Mouse (Mus musculus) neural tube, embryonic 10.5 days (tissue): ENCODE results near the gene Gng12.
"Not testable (repeated sequence)": the region's sequence is repeated elsewhere in the genome, so short reads cannot be mapped to it uniquely, and the experiment has no call there.

ENCODE experiments used
- DNase-seq: peaks from one replicate; pipeline ENCODE4 v3.0.0-alpha.2; 2017; ENCODE audit warnings: low spot score; ENCODE audit errors: extremely low spot score

Gng12 gene

DNA sequence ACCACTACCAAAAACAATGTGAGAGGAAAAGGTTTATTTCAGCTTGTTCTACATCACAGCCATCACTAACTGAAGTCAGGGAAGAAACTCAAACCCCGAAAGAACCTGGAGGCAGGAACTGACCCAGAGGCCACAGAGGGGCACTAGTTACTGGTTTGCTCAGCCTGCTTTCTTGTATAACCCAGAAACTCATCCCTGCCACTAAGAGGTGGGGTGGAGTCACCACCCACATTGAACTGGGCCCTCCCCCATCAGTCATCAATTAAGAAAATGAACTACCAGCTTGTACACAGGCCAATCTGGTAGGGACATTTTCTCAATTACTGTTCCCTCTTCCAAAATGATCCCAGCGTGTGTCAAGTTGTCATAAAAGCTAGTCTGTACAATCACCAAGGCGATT, 130.5 kb downstream of the Gng12 start:
- DNase-seq: no peak

DNA sequence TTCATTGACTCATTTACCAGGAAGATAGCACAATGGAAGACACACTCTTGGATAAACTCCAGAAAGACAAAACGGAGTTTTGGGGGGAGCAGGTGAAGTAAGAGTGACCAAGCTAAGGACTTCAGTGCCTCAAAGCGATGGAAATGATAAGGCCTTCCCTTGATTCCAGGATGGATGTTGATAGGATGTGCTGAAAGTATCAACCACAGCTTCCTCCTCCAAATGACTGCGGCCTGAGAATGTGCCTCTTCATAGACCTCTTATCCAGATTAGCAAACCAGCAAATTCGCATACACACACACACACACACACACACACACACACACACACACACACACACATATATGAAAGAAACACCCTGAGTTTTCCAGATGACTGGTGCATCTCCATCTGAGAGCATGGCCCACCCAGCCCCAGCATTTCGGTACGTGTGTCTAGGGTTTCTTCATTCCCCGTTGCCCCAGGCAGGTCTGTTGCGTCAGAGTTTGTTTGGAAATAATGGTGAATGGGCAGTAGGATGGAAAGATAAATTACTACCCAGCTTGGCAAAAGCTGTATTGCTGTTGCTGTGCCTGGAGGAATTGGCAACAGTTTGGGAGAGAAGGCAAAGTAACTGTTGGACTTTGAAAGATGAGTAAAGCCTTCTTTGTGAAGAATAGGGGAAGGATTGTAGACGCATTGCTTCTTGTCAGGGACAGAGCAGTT, 131.4 kb downstream of the Gng12 start:
- DNase-seq: no peak

DNA sequence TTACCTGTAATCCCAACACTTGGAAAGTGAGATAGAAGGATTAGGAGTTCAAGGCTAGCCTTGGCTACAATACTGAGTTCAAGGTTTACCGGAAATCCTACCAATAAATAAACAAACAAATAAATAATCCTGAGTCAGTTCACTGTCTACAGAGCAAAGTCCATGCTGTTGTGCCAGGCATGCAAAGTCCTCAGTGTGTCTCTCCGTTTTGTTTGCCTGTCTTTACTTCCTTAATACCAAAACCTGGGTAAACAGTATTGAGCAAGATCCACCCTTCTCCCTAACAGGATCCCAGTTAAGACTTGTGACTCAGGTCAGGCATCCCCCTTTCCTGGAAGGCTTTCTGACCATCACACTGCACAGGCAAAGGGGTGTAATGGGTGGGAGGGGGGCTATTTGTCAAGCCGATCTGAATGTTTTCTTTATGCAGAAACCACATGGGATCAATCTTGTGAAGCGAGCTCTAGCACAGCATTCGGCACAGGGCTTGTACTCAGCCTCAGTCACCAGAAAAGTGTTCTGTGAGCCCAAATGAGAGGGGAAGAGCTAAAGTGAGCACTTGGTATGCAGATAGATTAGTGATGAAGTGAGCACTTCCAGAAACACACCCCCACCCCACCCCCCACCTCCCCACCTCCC, 133.2 kb downstream of the Gng12 start:
- no peak for DNase-seq

DNA sequence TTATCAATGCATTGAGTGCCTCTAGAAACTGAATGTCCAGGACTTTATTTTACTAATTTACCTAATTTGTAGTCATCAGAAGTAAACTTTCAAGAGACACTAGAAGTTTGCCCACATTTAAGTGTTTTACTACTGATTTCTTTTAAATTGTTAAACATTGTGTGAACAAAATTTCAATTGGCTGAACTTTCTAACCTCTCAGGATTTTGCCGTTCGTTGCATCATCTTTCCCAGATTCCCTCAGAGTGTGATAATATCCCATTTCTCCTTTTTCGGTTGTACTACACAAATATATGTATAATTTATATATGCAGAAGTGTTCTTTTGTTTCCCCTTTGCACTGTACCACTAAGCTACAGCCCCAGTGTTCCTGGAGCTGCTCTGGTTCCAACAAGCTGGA, 133.8 kb downstream of the Gng12 start:
- no peak for DNase-seq

DNA sequence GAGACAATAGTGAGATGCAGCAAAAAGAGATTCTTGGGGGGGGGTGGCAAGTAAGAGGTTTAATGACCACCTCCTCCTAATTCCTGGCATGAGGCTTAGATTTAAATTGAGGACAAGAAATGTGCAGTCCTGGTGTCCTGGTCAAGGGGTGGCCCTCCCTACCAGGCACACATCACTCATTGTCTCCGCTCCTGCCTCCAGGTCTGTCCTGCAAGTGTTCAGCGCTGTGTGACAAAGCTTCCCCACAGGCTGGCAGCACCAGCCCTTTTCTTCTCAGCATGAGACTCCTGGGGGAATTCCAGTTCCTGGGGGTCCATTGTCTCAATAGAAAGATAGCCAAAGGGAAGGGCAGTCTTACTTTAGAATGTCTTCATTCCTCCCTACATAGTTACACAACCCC, 134.2 kb downstream of the Gng12 start:
- no peak for DNase-seq

DNA sequence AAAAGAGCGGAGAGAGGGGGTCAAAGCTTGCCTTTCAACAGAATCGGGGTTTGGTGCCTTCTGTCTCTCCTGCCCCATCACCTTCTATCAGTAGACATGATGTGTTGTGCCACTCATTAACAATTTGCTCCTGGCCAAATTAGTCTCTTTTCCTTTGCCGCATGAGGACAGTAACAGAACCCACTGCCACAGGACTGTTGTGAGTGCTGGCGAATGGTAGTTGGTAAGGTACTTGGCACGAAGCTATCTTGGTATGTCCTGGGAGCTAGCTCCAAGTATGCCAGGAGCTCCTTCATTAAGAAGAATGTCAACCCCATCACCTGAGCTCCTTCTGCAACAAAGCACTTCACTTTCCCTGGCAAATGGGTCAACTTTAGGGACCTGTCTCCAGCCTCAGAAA, 134.6 kb downstream of the Gng12 start:
- DNase-seq: no peak

DNA sequence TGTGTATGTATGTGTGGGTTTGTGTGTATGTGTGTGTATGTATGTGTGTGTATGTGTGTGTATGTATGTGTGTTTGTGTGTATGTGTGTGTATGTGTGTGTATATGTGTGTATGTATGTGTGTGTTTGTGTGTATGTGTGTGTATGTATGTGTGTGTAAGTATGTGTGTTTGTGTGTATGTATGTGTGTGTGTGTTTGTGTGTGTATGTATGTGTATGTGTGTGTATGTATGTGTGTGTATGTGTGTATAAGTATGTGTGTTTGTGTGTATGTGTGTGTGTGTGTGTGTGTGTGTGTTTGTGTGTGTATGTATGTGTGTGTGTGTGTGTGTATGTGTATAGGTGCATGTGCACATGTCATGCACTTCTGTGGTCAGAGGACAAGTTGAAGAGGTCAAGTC, 136.4 kb downstream of the Gng12 start:
- not testable (repeated sequence) for DNase-seq

DNA sequence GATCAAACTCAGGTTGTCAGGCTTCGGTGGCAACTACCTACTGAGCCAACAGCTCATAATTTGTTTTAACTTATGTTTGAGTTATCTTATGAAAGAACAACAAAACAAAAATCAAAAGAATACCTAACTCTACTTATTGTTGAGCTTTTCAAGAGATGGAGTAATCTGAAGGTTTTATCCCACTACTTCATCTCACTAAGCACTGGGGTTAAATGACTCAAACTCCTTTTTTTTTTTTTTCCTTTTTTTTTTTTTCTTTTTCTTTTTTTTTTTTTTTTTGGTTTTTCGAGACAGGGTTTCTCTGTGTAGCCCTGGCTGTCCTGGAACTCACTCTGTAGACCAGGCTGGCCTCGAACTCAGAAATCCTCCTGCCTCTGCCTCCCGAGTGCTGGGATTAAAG, 136.8 kb downstream of the Gng12 start:
- DNase-seq: not testable (repeated sequence)

DNA sequence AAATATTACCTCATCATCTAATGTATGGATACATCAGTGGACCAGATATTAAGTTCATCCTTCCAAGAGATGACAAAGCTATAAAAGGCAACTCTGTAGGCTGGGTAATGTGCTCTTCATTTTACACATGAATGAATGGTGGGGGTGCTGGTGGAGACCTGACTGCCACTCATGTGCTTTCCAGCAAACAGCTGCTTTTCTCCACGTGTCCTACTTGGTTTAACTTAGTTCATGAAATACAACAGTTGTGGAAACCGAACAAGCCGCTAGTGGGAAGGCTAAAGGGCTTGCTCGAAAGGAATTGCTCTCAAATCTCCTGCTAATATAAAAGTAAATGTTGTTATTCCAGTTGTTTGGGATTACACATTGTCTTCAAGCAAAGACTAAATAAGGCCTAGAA, 137.4 kb downstream of the Gng12 start:
- no peak for DNase-seq

DNA sequence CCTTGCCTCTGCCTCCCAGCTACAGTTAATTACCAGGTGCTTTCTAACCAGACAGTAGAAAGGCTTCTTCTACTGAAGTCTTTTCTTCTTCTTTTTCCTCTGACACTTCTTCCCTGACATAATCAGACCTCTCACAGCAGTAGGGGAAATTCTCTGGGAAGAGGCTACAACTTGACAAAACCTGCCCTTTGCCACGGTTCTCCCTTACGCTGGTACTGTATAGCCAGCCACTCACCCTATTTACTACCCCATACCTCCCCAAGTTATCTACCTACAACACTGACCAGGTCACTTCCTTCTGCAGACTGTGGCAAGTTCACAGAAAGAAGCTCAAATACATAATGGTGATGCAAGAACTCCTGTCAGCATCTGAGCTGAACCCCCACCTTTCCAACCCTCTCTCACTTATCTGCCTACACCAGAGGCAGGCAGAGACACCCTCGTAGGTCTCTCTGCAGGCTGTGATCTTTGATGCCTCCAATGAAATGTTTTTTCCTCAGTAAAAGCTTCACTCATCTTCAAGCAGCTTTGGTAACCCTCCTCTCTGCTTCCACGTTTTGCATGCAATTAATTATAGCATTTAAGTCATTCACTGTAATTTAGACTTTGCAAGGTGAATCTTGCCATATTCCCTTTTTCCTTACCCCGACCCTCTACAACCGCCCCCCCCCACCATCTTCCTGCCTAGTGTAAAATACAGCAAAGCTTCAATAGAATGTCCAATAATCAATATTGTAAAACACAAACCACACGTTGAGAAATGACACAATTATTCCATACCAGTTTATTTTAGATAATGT, 138.3 kb downstream of the Gng12 start:
- no peak for DNase-seq

DNA sequence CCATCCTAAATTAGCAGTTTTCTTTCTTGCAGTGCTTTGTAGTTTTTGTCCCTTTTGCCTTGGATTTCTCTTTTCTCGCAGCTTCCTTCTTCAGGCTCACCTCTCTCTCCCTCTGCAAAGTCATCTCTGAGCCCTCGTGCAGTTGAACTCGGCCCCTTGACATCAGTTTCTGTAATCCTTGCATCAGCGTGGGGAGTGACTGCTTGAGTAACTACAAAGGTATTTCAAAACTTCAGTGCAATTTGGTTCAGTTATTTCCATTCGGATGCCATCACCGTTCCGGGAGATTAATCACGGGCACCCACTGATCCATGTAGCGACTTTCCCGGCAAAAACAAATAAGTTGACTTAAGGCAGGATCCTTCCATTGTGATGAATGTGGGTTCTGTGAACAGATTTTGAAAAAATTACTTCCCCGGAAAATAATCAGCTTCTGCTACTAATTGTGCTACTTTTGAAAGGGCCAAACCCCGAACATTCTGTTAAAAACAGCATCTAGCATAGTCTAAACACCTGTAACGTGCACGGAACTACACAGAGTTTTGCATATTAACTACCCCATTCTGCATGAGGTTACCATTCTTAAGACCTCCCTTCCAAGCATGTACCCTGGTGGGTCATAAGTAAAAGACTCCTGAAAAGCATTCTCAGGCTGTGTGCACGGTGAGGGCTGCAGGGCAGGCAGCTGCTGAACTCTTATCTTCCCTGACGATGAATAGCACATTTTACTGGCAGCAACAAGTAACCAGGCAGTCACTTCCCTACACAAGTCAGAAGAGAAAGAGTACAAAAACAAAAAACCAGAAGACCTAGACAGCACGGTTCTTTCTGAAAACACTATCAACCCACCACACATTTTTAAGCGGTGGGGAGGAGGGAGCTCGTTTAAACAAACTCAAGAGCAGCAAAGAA, 139.4 kb downstream of the Gng12 start:
- peak; percentile 34 for DNase-seq

DNA sequence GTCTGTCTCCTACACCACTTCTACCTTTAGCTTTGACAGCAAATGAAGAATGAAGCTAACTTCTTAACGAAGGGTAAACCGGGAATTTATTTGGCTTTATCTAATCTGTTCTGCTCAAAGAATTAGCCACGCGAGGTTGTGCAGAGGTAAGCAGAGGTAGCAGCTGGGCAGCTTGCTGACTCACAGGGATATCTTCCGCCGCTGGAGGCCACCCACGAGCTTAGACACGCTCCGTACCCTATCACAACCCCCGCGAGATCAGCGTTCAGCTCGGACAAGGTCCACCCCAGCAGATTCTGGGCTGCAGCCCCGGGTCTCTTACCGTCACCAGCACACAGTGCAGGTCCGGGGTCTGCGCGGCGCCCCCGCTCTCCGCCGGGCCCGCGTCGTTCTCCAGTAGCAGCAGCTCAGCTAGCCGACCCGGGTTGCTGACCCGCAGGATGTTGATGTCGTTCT, 140.2 kb downstream of the Gng12 start:
- DNase-seq: peak; percentile 81

DNA sequence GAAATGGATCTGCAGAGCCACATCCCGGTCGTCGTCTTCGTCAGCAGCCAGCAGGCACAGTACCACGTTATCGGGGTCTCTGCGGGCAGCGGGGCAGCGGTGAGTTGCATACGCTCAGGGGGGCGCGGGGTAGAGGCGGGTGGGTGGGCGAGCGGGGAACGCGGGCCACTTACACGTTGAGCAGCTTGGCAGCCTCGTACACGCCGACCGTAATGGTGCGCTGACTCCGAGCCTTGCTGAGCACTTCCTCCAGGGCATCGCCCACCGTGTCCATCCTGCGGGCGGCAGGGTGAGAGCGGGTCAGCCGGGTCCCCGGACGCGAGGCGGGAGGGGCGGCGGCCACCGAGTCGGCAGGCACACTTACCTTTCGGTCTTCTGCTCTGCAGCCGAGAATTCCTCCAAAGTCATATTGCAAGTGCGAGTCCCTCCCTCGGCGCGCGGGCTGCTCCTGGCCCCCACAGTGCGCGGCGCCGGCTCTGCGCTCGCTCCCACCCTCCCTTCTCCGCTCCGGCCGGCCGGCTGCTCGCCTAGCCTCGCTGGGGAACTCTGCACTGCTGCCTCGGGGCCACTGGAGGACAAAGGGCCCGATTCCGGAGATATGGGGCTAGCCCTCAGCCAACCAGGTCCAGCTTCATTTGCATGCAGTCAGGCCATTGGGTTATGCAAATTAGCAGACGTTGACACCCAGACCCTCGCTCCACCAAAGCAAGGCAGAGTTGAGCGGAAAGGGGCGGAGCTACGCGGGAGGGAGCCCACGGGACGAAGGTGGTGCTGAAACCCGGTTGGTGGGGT, 140.8 kb downstream of the Gng12 start, which contains the start of gene Gadd45a:
Gene Gadd45a, minus strand, starts transcription at position 621 of the 792 bp plus-strand sequence.
- DNase-seq: peak; percentile 94

DNA sequence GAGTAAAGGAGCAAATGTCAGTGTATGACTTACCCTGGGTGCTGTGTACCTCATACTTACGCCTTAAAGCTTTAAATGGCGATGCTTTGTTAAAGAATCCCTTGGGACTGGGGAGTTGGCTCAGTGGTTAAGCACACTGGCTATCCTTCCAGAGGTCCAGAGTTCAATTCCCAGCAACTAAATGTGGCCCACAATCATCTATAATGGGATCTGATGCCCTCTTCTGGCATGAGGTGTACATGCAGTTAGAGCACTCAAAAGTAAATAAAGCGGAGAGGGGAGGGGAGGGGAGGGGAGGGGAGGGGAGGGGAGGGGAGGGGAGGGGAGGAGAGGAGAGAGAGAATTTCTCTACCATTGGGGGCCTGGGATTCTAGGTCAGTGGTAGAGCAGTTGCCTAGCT, 142.8 kb downstream of the Gng12 start:
- no peak for DNase-seq

DNA sequence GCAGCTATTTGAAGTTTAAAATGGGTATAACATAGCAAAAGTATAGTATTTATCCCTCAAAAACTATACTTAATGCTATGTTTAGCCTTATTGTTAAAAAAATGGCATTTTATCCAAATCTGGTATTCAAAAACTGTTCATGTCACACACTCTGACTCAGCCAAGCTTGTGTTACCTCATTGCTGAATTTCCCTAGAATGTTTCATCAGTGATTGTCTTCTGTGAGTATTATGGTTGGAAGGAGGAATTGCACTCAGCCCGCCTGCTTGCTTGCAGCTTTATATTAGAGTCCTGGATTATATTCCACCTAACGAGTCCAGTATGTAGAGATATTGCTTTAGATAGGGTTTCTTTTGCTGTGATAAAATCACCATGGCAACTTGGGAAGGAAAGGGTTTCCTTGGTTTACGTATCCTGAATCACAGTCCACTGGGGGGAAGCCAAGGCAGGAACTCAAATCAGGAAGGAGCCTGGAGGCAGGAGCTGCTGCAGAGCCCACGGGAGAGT, 144.8 kb downstream of the Gng12 start:
- DNase-seq: no peak

DNA sequence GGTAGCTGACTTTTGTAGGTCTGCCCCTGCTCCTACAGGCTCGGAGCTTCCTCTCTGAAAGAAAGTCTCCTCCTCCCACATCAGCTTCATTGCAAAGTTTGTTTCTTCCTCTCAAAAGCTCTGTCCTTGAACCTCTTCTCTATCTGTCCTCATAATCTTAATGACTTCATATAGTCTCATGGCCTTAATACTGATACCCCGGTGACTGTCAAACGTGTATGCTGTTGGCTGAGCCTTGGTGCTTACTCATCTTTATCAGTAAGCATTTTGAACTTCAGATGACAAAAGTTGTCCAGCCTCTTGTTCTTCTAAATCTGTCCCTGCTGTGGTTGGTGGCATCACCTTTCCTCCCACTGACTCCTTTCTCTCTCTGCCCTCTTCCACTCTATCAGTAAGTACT, 149.2 kb downstream of the Gng12 start:
- no peak for DNase-seq

DNA sequence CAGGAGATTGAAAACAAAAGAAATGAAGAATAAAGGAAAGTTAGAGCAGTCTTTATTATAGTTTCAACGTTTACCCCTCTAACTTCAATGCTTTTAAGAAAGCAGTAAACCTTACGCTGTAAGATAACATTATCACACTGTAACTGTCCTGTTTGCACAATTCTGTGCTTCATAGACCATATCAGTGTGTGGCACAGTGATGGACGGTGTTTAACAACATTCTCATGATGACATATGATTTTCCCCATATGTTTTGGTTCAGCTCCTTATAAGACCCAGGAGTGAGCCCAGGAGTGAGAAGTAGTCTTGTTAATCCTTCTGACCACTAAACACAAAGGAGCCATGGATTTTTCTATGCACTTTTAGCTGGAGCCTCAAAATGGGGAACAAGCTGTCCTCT, 150.7 kb downstream of the Gng12 start:
- DNase-seq: no peak

DNA sequence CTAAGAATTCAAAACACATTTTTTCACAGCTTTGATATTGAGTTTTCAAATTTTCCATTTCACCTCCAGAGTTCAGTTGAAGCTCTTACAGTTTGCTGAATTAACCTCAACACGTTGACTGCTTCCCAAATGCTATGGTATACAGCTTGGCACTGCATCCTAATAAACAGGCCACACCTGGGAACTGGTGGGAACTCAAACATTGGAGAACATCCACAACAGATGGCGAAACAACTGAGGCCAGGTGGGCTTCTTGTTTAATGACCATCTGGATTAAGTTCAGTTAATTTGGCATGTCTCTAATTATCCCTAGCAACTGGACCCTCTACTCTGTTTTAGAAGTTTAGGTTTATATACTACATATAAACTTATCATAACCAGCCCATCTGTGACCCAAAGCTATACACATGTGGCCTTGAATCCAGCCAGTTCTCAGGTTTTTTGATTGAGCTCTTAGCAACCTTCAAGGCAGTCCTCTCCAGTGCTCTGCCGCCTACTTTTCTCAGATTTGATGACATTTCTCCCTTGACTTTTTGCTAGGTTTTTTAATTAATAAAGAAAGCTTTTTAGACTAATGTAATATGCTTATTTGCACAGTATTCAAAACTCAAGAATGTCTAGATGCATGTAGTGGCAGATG, 152.0 kb downstream of the Gng12 start:
- no peak for DNase-seq

DNA sequence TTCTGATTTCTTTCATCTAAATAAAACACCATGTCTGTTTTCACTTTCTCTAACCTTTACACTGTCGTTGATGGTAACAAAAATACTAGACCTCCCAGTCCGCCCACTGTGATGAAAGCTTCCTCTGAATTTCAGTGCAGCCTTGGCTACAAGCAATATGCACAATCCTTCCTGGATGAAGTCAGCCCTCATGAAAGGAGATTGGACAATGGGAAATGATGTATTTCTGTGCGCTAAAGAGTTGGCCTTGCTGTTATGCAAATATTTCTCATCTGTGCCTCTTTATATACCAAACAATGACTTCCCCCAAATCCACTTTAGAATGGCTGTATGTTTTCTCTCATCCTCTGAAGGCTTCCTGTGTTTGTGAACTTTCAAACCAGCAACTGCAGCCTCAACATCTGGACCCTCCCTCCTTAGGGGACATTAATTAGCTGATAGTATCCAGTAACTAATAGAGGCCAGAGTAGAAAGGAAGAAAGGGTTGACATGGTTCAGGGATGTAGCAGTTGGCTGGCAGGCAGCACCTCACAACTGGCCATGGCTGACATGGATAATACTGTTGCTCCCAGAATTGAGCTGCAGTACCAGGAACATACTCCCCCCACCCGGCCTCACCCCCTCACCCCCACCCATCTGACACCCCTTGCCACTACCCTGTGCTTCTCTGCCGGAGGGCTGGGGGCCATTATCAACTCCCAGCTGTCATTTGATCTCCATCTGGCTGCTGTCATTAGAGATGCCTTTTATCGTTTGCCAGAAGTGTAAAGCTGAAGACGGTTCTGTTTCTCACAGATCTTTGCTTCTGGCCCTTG, 152.9 kb downstream of the Gng12 start:
- DNase-seq: no peak
